Mouse (Mus musculus): ENCODE measurements around the gene Pxk. TPM values are rescaled to one million over a fixed set of nuclear protein-coding genes. Genes with fewer than 3 reads are reported as not detected.
"Not testable (repeated sequence)": the region's sequence is repeated elsewhere in the genome, so short reads cannot be mapped to it uniquely, and the experiment has no call there.

The Pxk gene
- polyA plus RNA-seq, 1 experiment from 2014 or later, result 21.7 TPM

DNA sequence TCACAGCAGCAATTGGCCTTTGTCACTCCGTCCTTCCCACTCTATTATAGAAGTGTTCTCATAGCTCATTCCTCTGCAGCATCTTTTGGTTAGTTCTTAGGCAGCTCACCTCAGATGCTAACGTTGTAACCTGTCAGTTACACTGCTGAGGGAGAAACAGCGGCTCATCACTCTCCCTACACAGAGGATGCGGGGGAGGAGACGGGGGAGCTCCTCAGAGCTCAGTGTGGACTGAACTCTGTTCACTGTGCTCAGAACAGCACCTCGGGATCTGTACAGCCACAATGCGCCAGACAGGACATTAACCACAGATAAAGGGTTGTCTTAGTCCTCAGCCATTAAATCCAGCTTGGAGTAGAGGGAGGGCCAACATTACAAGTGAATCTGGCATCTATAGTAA lies 66.5 kb downstream of the Pxk start:
- Histone ChIP-seq H3K4me1 (no peaks in the 10 kb centered on the region), H3K36me3 (peaks cover 86% of the 10 kb centered on the region), H3K27ac (no peak overlapping the region), H3K9me3 (replicated peaks) (no peaks in the 10 kb centered on the region), H3K27me3 (ENCODE audit: low read depth, poor library complexity, severe bottlenecking) (no peaks in the 10 kb centered on the region), H3K4me3 (no peak overlapping the region)
- 85% methylated on average over 7 of the region's 7 CpGs for WGBS
- DNase-seq (ENCODE audit: low spot score), result no peak

GRCm38 (mm10) chr14:8172507-8173410 lies 74.7 kb downstream of the Pxk start, which contains the start of gene Pdhb:
Pdhb (minus strand) TSS chr14:8173025.
- Histone ChIP-seq H3K36me3 (peaks cover 33% of the 10 kb centered on the region), H3K27ac (peak within 1 kb of the TSS; percentile 92), H3K4me1 (peaks cover 14% of the 10 kb centered on the region; the same call in 1 of the 2 replicates), H3K9me3 (replicated peaks) (no peaks in the 10 kb centered on the region), H3K27me3 (ENCODE audit: low read depth, poor library complexity, severe bottlenecking) (no peaks in the 10 kb centered on the region), H3K4me3 (peak within 1 kb of the TSS; percentile 90)
- WGBS, result under 1% methylated on average over 64 of the region's 64 CpGs
- peak; percentile 95 for DNase-seq (ENCODE audit: low spot score)

- WGBS, result 36% methylated on average over 7 of the region's 7 CpGs
- H3K9me3 ChIP-seq (replicated peaks); DNase-seq (ENCODE audit: low spot score); H3K27me3 ChIP-seq (ENCODE audit: low read depth, poor library complexity, severe bottlenecking): not testable (repeated sequence)
- peaks cover 14% of the 10 kb centered on the region; the same call in 1 of the 2 replicates for H3K4me1 ChIP-seq
- H3K27ac ChIP-seq, result peak overlapping the region; percentile 51
- H3K36me3 ChIP-seq, result peaks cover 24% of the 10 kb centered on the region
- peak overlapping the region; percentile 90 for H3K4me3 ChIP-seq
Observed at GRCm38 (mm10) chr14:8173542-8174250, 75.7 kb downstream of the Pxk start.

GRCm38 (mm10) chr14:8174634-8175033 lies 76.6 kb downstream of the Pxk start:
- no peak overlapping the region for H3K4me3 ChIP-seq
- peaks cover 14% of the 10 kb centered on the region for H3K36me3 ChIP-seq
- no peaks in the 10 kb centered on the region for H3K27me3 ChIP-seq (ENCODE audit: low read depth, poor library complexity, severe bottlenecking)
- no peak for DNase-seq (ENCODE audit: low spot score)
- WGBS, result 86% methylated on average over 5 of the region's 5 CpGs
- no peaks in the 10 kb centered on the region for H3K9me3 ChIP-seq (replicated peaks)
- H3K4me1 ChIP-seq, result peaks cover 14% of the 10 kb centered on the region; the same call in 1 of the 2 replicates
- H3K27ac ChIP-seq, result no peak overlapping the region

GRCm38 (mm10) chr14:8176251-8176650 lies 78.2 kb downstream of the Pxk start:
- WGBS, result 74% methylated on average over 5 of the region's 5 CpGs
- Histone ChIP-seq H3K27me3 (ENCODE audit: low read depth, poor library complexity, severe bottlenecking) (no peaks in the 10 kb centered on the region), H3K27ac (no peak overlapping the region), H3K9me3 (replicated peaks) (no peaks in the 10 kb centered on the region), H3K4me3 (no peak overlapping the region), H3K36me3 (no peaks in the 10 kb centered on the region), H3K4me1 (peaks cover 14% of the 10 kb centered on the region; the same call in 1 of the 2 replicates)
- DNase-seq (ENCODE audit: low spot score), result no peak

DNA sequence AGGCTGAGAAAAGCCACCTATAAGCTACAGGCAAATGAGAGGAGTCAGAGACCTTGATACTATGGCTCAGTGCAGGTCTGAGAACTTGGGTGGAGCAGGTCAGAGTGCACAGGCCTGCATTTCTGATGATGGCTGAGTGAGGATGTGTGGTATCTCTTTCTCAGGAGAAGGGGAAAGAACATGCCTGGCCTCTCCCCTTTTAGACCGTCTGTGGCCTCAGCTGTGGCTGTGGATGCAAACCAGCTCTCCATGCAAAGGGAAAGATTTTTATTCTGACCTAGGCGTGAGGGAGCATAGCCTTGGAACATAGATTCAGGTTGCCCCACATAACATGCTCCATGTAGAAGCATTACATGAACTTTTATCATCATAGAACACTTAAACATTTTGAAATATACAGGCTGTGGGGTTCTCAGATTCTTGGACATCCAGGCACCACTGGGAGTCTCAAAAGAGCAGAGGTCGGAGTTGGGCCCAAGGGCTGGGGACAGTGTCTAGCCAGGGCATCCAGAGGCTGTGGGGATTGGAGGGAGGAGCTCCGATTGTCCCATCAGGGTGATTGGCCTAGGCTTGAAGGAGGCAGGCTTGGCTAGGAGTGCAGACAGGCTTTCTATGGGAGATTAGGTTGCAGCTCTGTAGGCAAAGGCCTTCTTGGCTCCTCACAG lies 82.5 kb downstream of the Pxk start:
- H3K27me3 ChIP-seq (ENCODE audit: low read depth, poor library complexity, severe bottlenecking), result no peaks in the 10 kb centered on the region
- no peaks in the 10 kb centered on the region for H3K4me1 ChIP-seq
- H3K4me3 ChIP-seq, result no peak overlapping the region
- no peaks in the 10 kb centered on the region for H3K9me3 ChIP-seq (replicated peaks)
- DNase-seq (ENCODE audit: low spot score), result no peak
- H3K27ac ChIP-seq, result no peak overlapping the region
- WGBS, result 73% methylated on average over 4 of the region's 4 CpGs
- H3K36me3 ChIP-seq, result no peaks in the 10 kb centered on the region

GRCm38 (mm10) chr14:8183330-8183729 lies 85.3 kb downstream of the Pxk start:
- DNase-seq (ENCODE audit: low spot score), result no peak
- Histone ChIP-seq H3K27me3 (ENCODE audit: low read depth, poor library complexity, severe bottlenecking) (no peaks in the 10 kb centered on the region), H3K4me3 (no peak overlapping the region), H3K4me1 (no peaks in the 10 kb centered on the region), H3K9me3 (replicated peaks) (no peaks in the 10 kb centered on the region), H3K36me3 (no peaks in the 10 kb centered on the region), H3K27ac (no peak overlapping the region)
- 64% methylated on average over 3 of the region's 3 CpGs for WGBS

DNA sequence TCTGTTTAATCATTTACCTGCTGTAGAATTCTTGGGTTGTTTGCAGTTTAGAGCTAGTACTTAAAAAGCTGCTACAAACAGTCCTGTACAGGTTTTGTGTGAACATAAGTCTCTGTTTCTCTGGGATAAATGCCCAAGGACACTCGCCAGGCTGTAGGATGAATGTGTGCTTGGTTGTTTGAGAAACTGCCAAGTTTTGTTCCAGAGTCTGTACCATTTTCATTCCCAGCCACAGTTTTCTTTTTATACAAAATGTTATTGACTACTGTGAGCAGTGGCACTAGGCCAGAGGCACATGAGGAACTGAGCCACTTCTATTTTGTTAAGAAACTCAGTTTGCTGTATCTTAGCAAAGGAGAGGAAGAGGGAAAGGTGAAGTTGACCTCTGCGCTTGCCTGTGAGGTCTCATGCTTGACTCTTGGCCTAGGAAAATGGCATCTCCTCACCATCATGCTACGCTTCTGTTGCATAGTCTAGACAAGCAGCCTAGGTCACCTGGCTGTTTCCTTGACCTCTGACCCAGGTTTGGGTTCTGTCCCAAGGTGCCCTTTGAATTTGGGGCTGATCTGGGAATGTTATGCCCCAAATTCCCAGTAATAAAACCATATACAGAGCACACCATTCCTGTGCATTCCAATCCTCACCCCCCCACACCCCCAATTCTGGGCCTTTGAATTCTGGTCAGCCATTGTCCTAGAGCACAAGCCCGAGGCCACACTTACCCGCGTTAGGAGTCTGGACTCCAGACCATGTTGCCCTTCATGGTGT lies 88.5 kb downstream of the Pxk start:
- no peaks in the 10 kb centered on the region for H3K9me3 ChIP-seq (replicated peaks)
- WGBS, result 95% methylated on average over 6 of the region's 6 CpGs
- no peaks in the 10 kb centered on the region; the same call in 1 of the 2 replicates for H3K4me1 ChIP-seq
- no peak for DNase-seq (ENCODE audit: low spot score)
- no peaks in the 10 kb centered on the region for H3K36me3 ChIP-seq
- no peaks in the 10 kb centered on the region for H3K27me3 ChIP-seq (ENCODE audit: low read depth, poor library complexity, severe bottlenecking)
- H3K27ac ChIP-seq, result no peak overlapping the region
- no peak overlapping the region for H3K4me3 ChIP-seq

DNA sequence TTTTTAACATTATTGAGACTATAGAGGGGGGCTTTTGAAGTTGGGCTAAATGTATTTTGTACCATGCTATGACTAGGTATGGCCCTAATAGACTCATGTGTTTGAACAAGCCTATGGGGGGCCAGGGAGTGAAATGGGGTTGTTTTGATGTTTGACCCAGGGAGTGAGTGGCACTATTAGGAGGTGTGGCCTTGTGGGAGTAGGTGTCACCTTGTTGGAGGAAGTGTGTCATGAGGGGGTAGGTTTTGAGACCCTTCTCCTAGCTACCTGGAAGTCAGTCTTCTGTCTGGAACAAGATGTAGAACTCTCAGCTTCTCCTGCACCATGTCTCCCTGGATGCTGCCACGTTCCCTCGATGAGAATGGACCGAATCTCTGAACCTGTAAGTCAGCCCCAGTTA lies 92.5 kb downstream of the Pxk start:
- DNase-seq (ENCODE audit: low spot score), result no peak
- Histone ChIP-seq H3K27ac (no peak overlapping the region), H3K4me3 (no peak overlapping the region), H3K36me3 (no peaks in the 10 kb centered on the region), H3K4me1 (peaks cover 4% of the 10 kb centered on the region; the same call in 1 of the 2 replicates), H3K9me3 (replicated peaks) (no peaks in the 10 kb centered on the region), H3K27me3 (ENCODE audit: low read depth, poor library complexity, severe bottlenecking) (no peaks in the 10 kb centered on the region)
- 89% methylated on average over 3 of the region's 3 CpGs for WGBS

DNA sequence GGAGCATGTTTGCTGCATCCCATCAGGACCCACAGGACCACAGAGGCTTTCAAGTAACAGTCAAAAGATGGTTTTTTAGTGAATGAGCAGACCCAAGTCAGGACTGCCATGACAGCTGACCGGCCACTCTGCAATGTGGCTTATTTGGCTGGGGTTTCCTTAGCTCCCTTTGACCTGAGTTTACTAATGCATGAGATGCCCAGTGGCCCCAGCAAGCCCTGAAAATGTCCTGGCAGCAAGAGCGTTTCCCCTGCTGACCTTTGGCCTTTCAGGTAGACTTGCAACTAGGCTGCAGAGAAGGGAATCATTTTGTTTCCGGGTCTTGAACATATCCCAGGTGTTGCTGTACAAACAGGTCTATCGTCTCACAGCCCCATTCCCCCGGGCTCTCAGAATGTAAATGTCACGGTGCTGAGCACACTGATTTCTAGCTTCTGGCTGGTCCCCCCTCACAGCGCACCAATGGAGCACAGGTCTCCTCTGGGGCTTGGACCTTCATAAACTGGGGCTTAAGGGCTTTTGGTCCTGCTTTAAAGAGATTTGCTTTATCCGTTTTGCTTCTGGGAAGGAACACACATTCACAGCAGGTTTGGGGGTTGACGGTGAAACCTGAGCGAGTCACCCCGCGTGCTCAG lies 93.4 kb downstream of the Pxk start:
- Histone ChIP-seq H3K36me3 (no peaks in the 10 kb centered on the region), H3K27ac (no peak overlapping the region; the same call in 1 of the 2 replicates)
- 63% methylated on average over 12 of the region's 12 CpGs for WGBS

GRCm38 (mm10) chr14:8192727-8193126 lies 94.7 kb downstream of the Pxk start:
- DNase-seq (ENCODE audit: low spot score), result no peak
- Histone ChIP-seq H3K4me1 (peaks cover 4% of the 10 kb centered on the region; the same call in 1 of the 2 replicates), H3K36me3 (no peaks in the 10 kb centered on the region), H3K9me3 (replicated peaks) (no peaks in the 10 kb centered on the region), H3K27me3 (ENCODE audit: low read depth, poor library complexity, severe bottlenecking) (no peaks in the 10 kb centered on the region), H3K4me3 (no peak overlapping the region), H3K27ac (no peak overlapping the region)
- WGBS, result 86% methylated on average over 6 of the region's 6 CpGs

More for the DNA sequence above, 93.4 kb downstream of the Pxk start:
- Histone ChIP-seq H3K27me3 (ENCODE audit: low read depth, poor library complexity, severe bottlenecking) (no peaks in the 10 kb centered on the region), H3K9me3 (replicated peaks) (no peaks in the 10 kb centered on the region), H3K4me1 (peaks cover 4% of the 10 kb centered on the region; the same call in 1 of the 2 replicates), H3K4me3 (no peak overlapping the region)
- no peak for DNase-seq (ENCODE audit: low spot score)

GRCm38 (mm10) chr14:8200769-8201168 lies 102.8 kb downstream of the Pxk start:
- Histone ChIP-seq H3K4me3 (no peak overlapping the region), H3K9me3 (replicated peaks) (no peaks in the 10 kb centered on the region)
- 85% methylated on average over 5 of the region's 5 CpGs for WGBS

More at GRCm38 (mm10) chr14:8200769-8201168, 102.8 kb downstream of the Pxk start:
- no peak overlapping the region for H3K27ac ChIP-seq
- H3K36me3 ChIP-seq, result no peaks in the 10 kb centered on the region
- DNase-seq (ENCODE audit: low spot score), result no peak
- H3K4me1 ChIP-seq, result no peaks in the 10 kb centered on the region
- no peaks in the 10 kb centered on the region for H3K27me3 ChIP-seq (ENCODE audit: low read depth, poor library complexity, severe bottlenecking)
